Mouse (Mus musculus) splenic B cell, adult 2 months (primary cell): ENCODE data around the gene Zc3hav1l.

ENCODE experiments used
- DNase-seq: peaks from one replicate; pipeline ENCODE4 v3.0.0-alpha.2; 2011; ENCODE audit warnings: low read depth, low spot score
- H3K27me3 ChIP-seq: 2 replicates; pipeline ENCODE4 v1.6.1; 2012; ENCODE audit warnings: mild to moderate bottlenecking, low read length, moderate library complexity, mixed read lengths; ENCODE audit not compliant: control insufficient read depth, poor library complexity, insufficient read depth, severe bottlenecking
- H3K36me3 ChIP-seq: 2 replicates; pipeline ENCODE4 v1.6.1; 2012; ENCODE audit warnings: mild to moderate bottlenecking, low read length, moderate library complexity, mixed read lengths; ENCODE audit not compliant: control insufficient read depth, poor library complexity, insufficient read depth, severe bottlenecking

Zc3hav1l gene

GRCm38 (mm10) chr6:38252766-38253735 is 46.0 kb downstream of the Zc3hav1l start:
- Histone ChIP-seq H3K36me3 (no peaks in the 10 kb centered on the region), H3K27me3 (no peaks in the 10 kb centered on the region)
- no peak for DNase-seq

- H3K27me3 ChIP-seq = no peaks in the 10 kb centered on the region
- H3K36me3 ChIP-seq = no peaks in the 10 kb centered on the region
- no peak for DNase-seq
Measured at GRCm38 (mm10) chr6:38252139-38252538, 46.9 kb downstream of the Zc3hav1l start.

- Histone ChIP-seq H3K27me3 (no peaks in the 10 kb centered on the region), H3K36me3 (no peaks in the 10 kb centered on the region)
- no peak for DNase-seq
Measured at GRCm38 (mm10) chr6:38251464-38251863, 47.6 kb downstream of the Zc3hav1l start.

GRCm38 (mm10) chr6:38247362-38247761 is 51.7 kb downstream of the Zc3hav1l start:
- H3K27me3 ChIP-seq = no peaks in the 10 kb centered on the region
- no peak for DNase-seq
- H3K36me3 ChIP-seq = no peaks in the 10 kb centered on the region

- Histone ChIP-seq H3K27me3 (no peaks in the 10 kb centered on the region), H3K36me3 (no peaks in the 10 kb centered on the region)
- no peak for DNase-seq
Measured at GRCm38 (mm10) chr6:38244806-38245205, 54.3 kb downstream of the Zc3hav1l start.

GRCm38 (mm10) chr6:38244167-38244566 is 54.9 kb downstream of the Zc3hav1l start:
- no peaks in the 10 kb centered on the region for H3K27me3 ChIP-seq
- H3K36me3 ChIP-seq = no peaks in the 10 kb centered on the region
- no peak for DNase-seq

GRCm38 (mm10) chr6:38242833-38243232 is 56.2 kb downstream of the Zc3hav1l start:
- H3K27me3 ChIP-seq = no peaks in the 10 kb centered on the region
- no peaks in the 10 kb centered on the region for H3K36me3 ChIP-seq
- no peak for DNase-seq

GRCm38 (mm10) chr6:38242295-38242830 is 56.7 kb downstream of the Zc3hav1l start:
- H3K27me3 ChIP-seq = no peaks in the 10 kb centered on the region
- DNase-seq = no peak
- H3K36me3 ChIP-seq = no peaks in the 10 kb centered on the region

- Histone ChIP-seq H3K27me3 (no peaks in the 10 kb centered on the region), H3K36me3 (no peaks in the 10 kb centered on the region)
- DNase-seq = no peak
Measured at GRCm38 (mm10) chr6:38241508-38241907, 57.6 kb downstream of the Zc3hav1l start.

- Histone ChIP-seq H3K36me3 (no peaks in the 10 kb centered on the region), H3K27me3 (no peaks in the 10 kb centered on the region)
- DNase-seq = no peak
Measured at GRCm38 (mm10) chr6:38240618-38241017, 58.4 kb downstream of the Zc3hav1l start.

- Histone ChIP-seq H3K36me3 (no peaks in the 10 kb centered on the region), H3K27me3 (no peaks in the 10 kb centered on the region)
- DNase-seq = no peak
Measured at GRCm38 (mm10) chr6:38238382-38238781, 60.7 kb downstream of the Zc3hav1l start.
